Mouse (Mus musculus) cerebellum, adult 2 months (tissue): ENCODE results near the gene Gm28051.

Source experiments
- CTCF ChIP-seq: fragments of 200-500 bp; IDR thresholded peaks from 2 replicates; pipeline ENCODE4 v1.5.1; 2011; ENCODE audit warnings: low read depth, mild to moderate bottlenecking, control low read depth, low read length, moderate library complexity, borderline replicate concordance; ENCODE audit not compliant: insufficient read depth
- POLR2A ChIP-seq: fragments of 200-500 bp; IDR thresholded peaks from 2 replicates; pipeline ENCODE4 v1.6.1; 2011; ENCODE audit warnings: low read length, control low read depth, borderline replicate concordance; ENCODE audit not compliant: insufficient read depth

- TF ChIP-seq POLR2A (no peak), CTCF (no peak)
These were observed 34.6 kb downstream of the Gm28051 start for GRCm38 (mm10) chr12:102722966-102723365.
